In the genomic region with DNA sequence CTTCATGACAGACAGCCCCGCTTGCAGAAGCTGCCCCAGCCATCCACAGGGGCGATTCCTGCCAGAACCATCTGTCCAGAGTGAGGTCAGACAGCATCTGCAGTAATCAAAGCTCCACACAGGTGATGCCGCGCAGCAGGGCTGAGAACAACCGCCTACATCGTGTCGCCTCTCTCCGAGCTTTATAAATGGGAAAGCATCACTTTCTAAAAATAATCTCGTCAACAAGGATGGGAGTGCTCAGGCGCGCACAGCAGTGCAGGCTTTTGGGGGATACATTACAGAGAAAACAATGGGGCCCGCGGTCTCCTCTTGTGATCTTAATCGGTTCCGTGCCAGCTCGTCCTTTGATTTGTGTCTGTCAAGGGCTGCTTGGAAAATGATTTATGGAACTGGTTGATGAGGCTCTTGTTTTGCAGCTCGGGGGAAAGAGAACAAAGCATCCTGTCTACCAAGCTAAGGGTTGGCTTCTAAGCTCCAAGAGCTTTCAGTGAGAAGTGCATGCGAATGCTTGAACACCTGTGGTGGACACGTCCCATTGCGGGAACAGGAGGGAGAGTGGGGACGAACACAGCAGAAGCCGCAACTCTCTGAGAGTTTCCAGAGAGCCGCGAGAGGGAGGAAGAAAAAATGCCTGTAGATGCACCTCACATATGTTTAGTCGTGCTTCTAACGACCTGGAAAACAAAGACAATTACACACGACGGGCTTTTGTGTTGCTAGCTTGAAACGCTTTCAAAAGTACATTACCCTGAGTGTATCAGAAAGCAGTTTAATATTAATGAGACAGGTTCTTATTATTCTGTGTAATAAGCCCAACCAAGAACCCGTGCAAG, we compare ENCODE assay signal across 8 mouse cellular contexts. TPM values are rescaled to one million over a fixed set of nuclear protein-coding genes. Genes with fewer than 3 reads are reported as not detected.
A peak's percentile ranks its signal among the peaks of the same experiment; 100 is the strongest.
DNase-seq lines count a peak whose midpoint lies in the region; ATAC-seq lines count a peak whose summit lies in the region.

No protein-coding gene starts in this region.

- peak; percentile 29 for ATAC-seq in frontal cortex, adult (ENCODE audit: low TSS enrichment)

- DNase-seq in frontal cortex, postnatal 14 days (ENCODE audit: low spot score in 2 of 2) = no peak
- peak; percentile 36 for DNase-seq in testis, postnatal 10 days (ENCODE audit: low spot score)
- DNase-seq in testis, postnatal 14 days (ENCODE audit: low spot score) = no peak
- peak; percentile 51 for DNase-seq in layer of hippocampus, postnatal 36 days
- peak; percentile 72 for DNase-seq in retina, postnatal 1 day
- no peak for DNase-seq in gastrocnemius, postnatal 10 days
- DNase-seq in adrenal gland, postnatal 4 days (ENCODE audit: low spot score in 2 of 2) = no peak

RNA-seq across cellular contexts. Expression of a gene that starts 44.2 kb away (rescaled TPM):
- 100 to 1,000 TPM; 126 to 156 TPM for total RNA-seq in layer of hippocampus, postnatal 36 days (2021)
- 10 to 100 TPM; 27.7 to 33.5 TPM for total RNA-seq in gastrocnemius, postnatal 10 days (2021)
- 10 to 100 TPM; 47.6 to 49.1 TPM for total RNA-seq in adrenal gland, postnatal 4 days (2021)

Comparison
In these comparisons a context has a peak if more than half of its experiments do, and no peak if none do; other contexts are left out.
1. DNase-seq: peak in testis, postnatal 10 days (single experiment), layer of hippocampus, postnatal 36 days (2 of 2) and retina, postnatal 1 day (single experiment); none in frontal cortex, postnatal 14 days (0 of 2), testis, postnatal 14 days (single experiment), gastrocnemius, postnatal 10 days (single experiment) and adrenal gland, postnatal 4 days (0 of 2).